Mouse (Mus musculus): ENCODE data around the gene Smarcd1.
A peak's percentile ranks its signal among the peaks of the same experiment; 100 is the strongest.

Smarcd1 gene

GRCm38 (mm10) chr15:99716814-99717213, 14.9 kb downstream of the Smarcd1 start:
- no peak for TF ChIP-seq GATA4 (IDR thresholded peaks at IDR 0.05; ENCODE audit: insufficient replicate concordance, low read length)

DNA sequence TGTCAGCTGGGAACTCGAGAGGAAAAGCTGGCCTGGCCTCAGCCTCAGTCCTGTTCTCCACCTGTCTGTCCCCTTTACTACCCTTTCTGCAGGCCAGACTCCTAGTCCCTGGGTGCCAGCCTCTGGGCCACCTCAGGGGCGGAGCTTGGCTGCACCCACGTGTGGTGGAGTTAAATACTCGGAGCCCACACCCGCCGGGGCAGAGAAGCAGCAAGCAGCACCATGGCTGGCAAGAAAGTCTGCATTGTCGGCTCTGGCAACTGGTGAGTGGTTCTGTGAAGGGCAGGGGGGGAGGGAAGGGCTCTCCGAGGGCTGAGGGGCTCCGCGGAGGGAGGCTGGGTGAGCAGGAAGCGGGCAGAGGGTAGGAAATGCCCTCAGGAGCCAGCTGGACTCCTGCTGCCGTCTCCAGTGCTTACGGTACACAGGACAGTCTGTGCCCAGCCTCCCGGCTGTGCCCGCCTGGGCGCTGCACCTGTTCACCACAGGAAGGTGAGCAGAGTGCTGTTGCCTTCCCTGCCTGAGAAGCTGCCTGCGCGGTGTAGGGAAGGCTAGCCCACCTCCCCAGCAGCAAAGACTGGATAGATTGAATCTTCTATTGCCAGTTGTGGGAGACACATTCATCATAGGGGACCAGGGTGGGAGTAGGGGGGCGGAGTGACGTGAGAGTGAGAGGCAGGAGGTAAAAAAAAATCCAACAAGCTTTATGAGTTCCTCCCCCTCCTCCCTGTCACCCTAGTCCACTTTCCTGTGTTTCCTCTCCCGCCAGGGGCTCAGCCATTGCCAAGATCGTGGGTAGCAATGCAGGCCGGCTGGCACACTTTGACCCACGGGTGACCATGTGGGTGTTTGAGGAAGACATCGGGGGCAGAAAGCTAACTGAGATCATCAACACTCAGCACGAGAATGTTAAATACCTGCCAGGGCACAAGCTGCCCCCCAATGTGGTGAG, 15.7 kb downstream of the Smarcd1 start, which contains the start of gene Gpd1:
TSS of gene Gpd1 (plus strand) at position 130 of the 949 bp plus-strand sequence.
- TF ChIP-seq GATA4 (IDR thresholded peaks at IDR 0.05; ENCODE audit: insufficient replicate concordance, low read length), result no peak

DNA sequence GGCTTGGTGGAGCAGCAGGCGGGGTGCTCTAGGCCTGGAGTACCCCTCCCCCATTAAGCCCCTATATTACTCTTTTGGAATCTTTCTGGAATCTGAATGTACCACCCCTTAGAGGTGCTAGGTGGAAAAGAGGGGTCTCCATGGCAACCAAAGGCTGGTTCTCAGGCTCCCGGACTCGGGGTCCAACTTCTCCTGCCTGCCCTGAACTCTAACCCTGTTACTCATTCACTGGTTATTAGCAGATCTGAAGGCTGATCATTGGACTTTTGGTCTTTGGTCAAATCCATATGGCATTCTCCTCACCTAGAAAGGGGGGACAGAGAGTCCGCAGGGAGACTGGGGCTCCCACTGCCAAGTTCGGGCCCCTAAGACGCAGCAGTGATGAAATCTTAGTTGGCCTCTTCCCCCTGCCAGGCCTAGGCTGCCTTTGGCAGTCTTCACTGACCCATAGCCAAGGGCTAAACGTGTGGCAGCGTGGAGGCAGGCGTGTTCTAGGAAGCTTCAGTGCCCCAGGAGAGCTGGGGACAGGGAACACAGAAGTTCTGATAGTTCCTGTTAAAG, 16.6 kb downstream of the Smarcd1 start:
- no peak for TF ChIP-seq GATA4 (IDR thresholded peaks at IDR 0.05; ENCODE audit: insufficient replicate concordance, low read length)

DNA sequence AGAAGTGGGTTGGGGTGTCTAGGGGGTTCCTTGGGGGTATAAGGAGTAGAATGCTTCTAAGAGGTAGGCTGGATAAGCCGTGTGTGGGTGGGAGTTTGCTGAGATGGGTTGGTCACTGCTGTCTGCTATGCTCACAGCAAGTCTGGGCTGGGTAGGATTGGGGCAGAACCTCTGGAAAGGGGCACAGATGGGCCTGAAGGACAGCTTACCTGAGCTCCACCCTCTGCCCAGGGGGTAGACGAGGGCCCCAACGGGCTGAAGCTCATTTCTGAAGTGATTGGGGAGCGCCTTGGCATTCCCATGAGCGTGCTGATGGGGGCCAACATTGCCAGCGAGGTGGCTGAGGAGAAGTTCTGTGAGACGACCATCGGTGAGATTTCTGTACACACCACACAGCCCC, 17.9 kb downstream of the Smarcd1 start:
- TF ChIP-seq GATA4 (IDR thresholded peaks at IDR 0.05; ENCODE audit: insufficient replicate concordance, low read length), result no peak

GRCm38 (mm10) chr15:99721921-99722743, 20.2 kb downstream of the Smarcd1 start:
- no peak for TF ChIP-seq GATA4 (IDR thresholded peaks at IDR 0.05; ENCODE audit: insufficient replicate concordance, low read length)

DNA sequence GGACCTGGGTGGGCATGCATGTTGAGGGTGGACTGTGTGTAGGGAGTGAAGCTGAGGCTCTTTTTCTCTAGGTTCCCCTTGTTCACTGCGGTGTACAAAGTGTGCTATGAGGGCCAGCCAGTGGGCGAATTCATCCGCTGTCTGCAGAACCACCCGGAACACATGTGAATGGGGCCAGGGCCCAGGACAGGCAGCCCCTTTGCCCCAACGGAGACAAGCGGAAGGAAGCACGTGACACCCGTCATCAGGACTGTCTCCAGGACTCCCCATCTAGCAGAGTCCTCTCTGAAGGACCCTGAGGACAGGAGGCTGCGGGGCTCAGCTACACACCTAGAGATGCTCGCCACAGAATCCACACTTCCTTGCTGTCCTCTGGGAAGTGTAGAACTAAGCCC, 21.2 kb downstream of the Smarcd1 start:
- no peak for TF ChIP-seq GATA4 (IDR thresholded peaks at IDR 0.05; ENCODE audit: insufficient replicate concordance, low read length)

GRCm38 (mm10) chr15:99723515-99724291, 21.8 kb downstream of the Smarcd1 start:
- peak; percentile 9; the same call in 1 of the 2 replicates for TF ChIP-seq GATA4 (IDR thresholded peaks at IDR 0.05; ENCODE audit: insufficient replicate concordance, low read length)

GRCm38 (mm10) chr15:99724292-99725021, 22.5 kb downstream of the Smarcd1 start:
- TF ChIP-seq GATA4 (IDR thresholded peaks at IDR 0.05; ENCODE audit: insufficient replicate concordance, low read length), result no peak

DNA sequence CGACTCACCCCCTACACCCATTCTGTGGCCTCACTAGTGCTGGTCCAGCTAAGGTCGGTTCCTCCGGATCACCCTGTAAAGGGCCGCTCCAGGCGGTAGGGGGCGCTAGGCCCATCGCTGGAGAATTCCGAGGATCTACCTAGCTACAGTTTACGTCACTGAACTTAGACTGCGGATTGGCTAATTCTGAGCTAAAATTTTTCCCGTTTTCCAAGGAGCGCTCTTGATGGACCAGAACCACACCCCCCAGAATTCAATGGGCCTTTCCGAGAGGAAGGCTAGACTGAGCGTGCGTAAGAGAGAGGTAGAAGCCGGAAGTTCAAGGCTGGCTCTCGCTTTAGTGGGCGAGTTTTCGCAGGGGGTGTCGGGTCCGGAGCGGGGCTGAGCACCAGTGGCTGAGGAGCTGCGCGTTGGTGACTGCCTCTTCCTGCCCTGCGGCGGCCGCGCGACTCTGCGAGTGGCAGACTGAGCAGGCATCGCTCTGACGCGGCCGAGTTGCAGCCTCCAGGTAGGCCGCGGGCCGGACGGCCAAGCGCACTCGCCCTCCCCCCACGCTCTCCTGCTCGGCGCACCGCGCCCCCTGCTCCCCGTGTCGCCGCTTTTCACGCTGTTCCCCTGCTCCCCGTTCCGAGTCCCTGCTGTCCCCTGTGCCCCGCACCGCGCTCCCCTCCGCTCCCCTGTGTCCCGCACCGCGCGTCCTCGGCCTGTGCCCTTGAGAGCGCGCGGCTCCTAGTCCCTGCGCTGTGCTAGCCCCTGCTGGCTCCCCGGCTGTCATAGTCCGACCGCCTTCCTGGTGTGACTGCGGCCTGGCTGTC, 23.6 kb downstream of the Smarcd1 start, which contains the start of gene Cox14:
TSS of gene Cox14 (plus strand) at position 278 of the 815 bp plus-strand sequence.
- no peak; the same call in 1 of the 2 replicates for TF ChIP-seq GATA4 (IDR thresholded peaks at IDR 0.05; ENCODE audit: insufficient replicate concordance, low read length)

- TF ChIP-seq GATA4 (IDR thresholded peaks at IDR 0.05; ENCODE audit: insufficient replicate concordance, low read length), result no peak
These were observed 24.6 kb downstream of the Smarcd1 start for GRCm38 (mm10) chr15:99726549-99726948.

- TF ChIP-seq GATA4 (IDR thresholded peaks at IDR 0.05; ENCODE audit: insufficient replicate concordance, low read length), result no peak
These were observed 25.6 kb downstream of the Smarcd1 start for GRCm38 (mm10) chr15:99727525-99727924.

DNA sequence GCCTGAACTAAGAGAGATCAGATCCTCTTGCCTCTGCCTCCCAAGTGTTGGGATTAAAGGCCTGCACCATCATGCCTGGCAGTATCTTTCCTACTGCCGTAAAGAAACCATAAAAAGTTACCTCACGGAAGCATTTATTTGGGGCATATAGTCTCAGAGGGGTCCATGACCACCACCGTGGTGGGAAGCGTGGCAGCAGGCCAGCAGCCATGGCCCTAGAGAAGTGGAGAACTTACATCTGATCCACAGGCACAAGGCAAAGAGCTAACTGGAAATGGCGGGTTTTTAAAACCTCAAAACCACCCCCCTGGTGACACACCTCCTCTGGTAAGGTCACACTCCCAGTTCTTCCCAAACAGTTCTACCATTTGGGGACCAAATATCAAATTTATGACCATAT, 26.3 kb downstream of the Smarcd1 start:
- TF ChIP-seq GATA4 (IDR thresholded peaks at IDR 0.05; ENCODE audit: insufficient replicate concordance, low read length), result no peak

All from liver, adult (tissue).